8 mouse cellular contexts compared by ENCODE assay signal in the genomic region with DNA sequence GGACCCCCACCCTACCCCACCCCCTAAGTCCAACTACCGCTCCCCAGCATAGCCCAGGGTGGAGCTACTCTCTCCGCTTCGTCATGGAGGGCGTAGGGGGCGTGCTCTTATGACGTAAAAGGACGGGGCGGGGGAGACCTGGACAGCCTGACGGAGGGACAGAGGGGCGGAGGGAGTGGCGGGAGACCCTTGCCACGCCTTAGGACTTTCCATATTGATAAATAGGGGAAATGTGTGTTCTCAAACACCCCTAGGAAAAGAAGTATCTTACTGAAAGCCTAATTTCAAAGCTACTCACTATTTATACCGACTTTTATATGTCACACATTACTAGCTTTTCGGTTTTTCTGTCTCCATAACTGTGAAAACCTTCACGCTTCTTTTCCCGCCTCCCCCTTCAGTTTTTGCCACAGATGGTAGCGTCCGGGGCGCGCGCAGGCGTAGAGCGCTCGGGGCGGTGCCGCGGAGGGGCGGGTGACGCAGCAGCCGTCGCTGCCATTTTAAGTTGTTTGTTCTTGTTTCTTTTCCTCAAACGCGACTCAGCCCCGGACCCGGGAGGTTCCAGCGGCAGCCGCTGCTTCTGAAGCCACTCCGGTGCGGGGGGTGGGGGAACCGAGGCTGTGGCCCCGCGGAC. TPM values are rescaled to one million over a fixed set of nuclear protein-coding genes. Genes with fewer than 3 reads are reported as not detected.
DNase-seq lines count a peak whose midpoint lies in the region; ATAC-seq lines count a peak whose summit lies in the region.

No protein-coding gene starts in this region.

- H3K9ac ChIP-seq in hindbrain, embryonic 11.5 days (ENCODE audit: low read depth, low read length) = peak overlapping the region; percentile 96

- peak; percentile 84 for ATAC-seq in frontal cortex, adult (ENCODE audit: low TSS enrichment)
- ATAC-seq in hindbrain, embryonic 11.5 days (ENCODE audit: low FRiP score) = peak; percentile 97

- no peaks in the 10 kb centered on the region for H3K36me3 ChIP-seq in hindbrain, embryonic 11.5 days (ENCODE audit: control insufficient read depth, insufficient read depth, low read length)

- no peaks in the 10 kb centered on the region for H3K27me3 ChIP-seq in hindbrain, embryonic 11.5 days (ENCODE audit: control insufficient read depth, insufficient read depth, low read length)

- H3K4me1 ChIP-seq in hindbrain, embryonic 11.5 days (replicated peaks; ENCODE audit: control insufficient read depth, insufficient read depth, low read length) = 0 out of 2 replicates have a peak, but pooled peaks cover 2% of the 10 kb centered on the region

- H3K4me3 ChIP-seq in hindbrain, embryonic 11.5 days (ENCODE audit: low read depth, low read length) = peak overlapping the region; percentile 99

- peak overlapping the region; percentile 79 for H3K4me2 ChIP-seq in hindbrain, embryonic 11.5 days (replicated peaks; ENCODE audit: low read depth, low read length)

- WGBS in hindbrain, embryonic 11.5 days = under 1% methylated on average over 42 of the region's 42 CpGs

- H3K27ac ChIP-seq in hindbrain, embryonic 11.5 days (ENCODE audit: low read depth, low read length) = peak overlapping the region; percentile 98

- H3K9me3 ChIP-seq in hindbrain, embryonic 11.5 days (ENCODE audit: control insufficient read depth, low read length) = no peaks in the 10 kb centered on the region

- DNase-seq in MEL-GATA-1-ER (ENCODE audit: extremely low read depth, low read depth) = peak; percentile 84
- peak; percentile 96 for DNase-seq in cerebellum, adult 8-10 months
- peak; percentile 98 for DNase-seq in hindbrain, embryonic 11.5 days (ENCODE audit: low spot score)
- DNase-seq in layer of hippocampus, postnatal 10 days (ENCODE audit: low spot score in 2 of 2) = peak; percentile 94
- peak; percentile 99 for DNase-seq in lung, postnatal 10 days
- DNase-seq in ovary, postnatal 36 days (ENCODE audit: low spot score) = peak; percentile 95
- DNase-seq in thymus, postnatal 25 days = peak; percentile 98

RNA-seq across cellular contexts. Expression of a gene that starts 0.7 kb away (rescaled TPM):
- 23.4 and 39.7 TPM in 2 replicates for polyA plus RNA-seq in hindbrain, embryonic 11.5 days (2014; fragmentation: Nextera tagmentation; extraction: Ambion mirVana)
- total RNA-seq in layer of hippocampus, postnatal 10 days (2021) = 100 to 1,000 TPM; 212 to 224 TPM

RNA-seq across cellular contexts. Expression of a gene that starts 30.5 kb away (rescaled TPM):
- polyA plus RNA-seq in hindbrain, embryonic 11.5 days (2014; fragmentation: Nextera tagmentation; extraction: Ambion mirVana) = 51.3 and 58.6 TPM in 2 replicates
- total RNA-seq in layer of hippocampus, postnatal 10 days (2021) = 10 to 100 TPM; 58.7 to 66.6 TPM

RNA-seq across cellular contexts. Expression of a gene that starts 30.7 kb away (rescaled TPM):
- 78.9 and 79.4 TPM in 2 replicates for polyA plus RNA-seq in hindbrain, embryonic 11.5 days (2014; fragmentation: Nextera tagmentation; extraction: Ambion mirVana)
- total RNA-seq in layer of hippocampus, postnatal 10 days (2021) = 10 to 100 TPM; 25.1 to 26.2 TPM

RNA-seq across cellular contexts. Expression of a gene that starts 39.1 kb away (rescaled TPM):
- 126 and 128 TPM in 2 replicates for polyA plus RNA-seq in hindbrain, embryonic 11.5 days (2014; fragmentation: Nextera tagmentation; extraction: Ambion mirVana)
- 1 to 10 TPM; 2.4 to 2.5 TPM for total RNA-seq in layer of hippocampus, postnatal 10 days (2021)

RNA-seq across cellular contexts. Expression of a gene that starts 44.1 kb away (rescaled TPM):
- 0.94 and 1.4 TPM in 2 replicates for polyA plus RNA-seq in hindbrain, embryonic 11.5 days (2014; fragmentation: Nextera tagmentation; extraction: Ambion mirVana)
- total RNA-seq in layer of hippocampus, postnatal 10 days (2021) = 10 to 100 TPM; 28.2 to 31.4 TPM

Comparison
In these comparisons a context has a peak if more than half of its experiments do, and no peak if none do; other contexts are left out.
1. Peak in every context shown above with its lines: DNase-seq, ATAC-seq, H3K4me3 ChIP-seq and H3K27ac ChIP-seq.